Mouse (Mus musculus): ENCODE data around the gene Polr2e. TPM values are rescaled to one million over a fixed set of nuclear protein-coding genes. Genes with fewer than 3 reads are reported as not detected.

The Polr2e gene
- polyA plus RNA-seq, 1 experiment from 2014 or later, result 182 TPM

- no peaks in the 10 kb centered on the region for H3K4me1 ChIP-seq (ENCODE audit: control insufficient read depth, insufficient read depth, low read length)
- H3K27me3 ChIP-seq (ENCODE audit: control insufficient read depth, insufficient read depth, low read length), result no peaks in the 10 kb centered on the region
- no peak overlapping the region for H3K4me3 ChIP-seq (ENCODE audit: low read depth, low read length)
- no peak overlapping the region for H3K9ac ChIP-seq (ENCODE audit: low read depth, low read length)
- no peak overlapping the region for H3K4me2 ChIP-seq
- no peak overlapping the region for H3K27ac ChIP-seq (ENCODE audit: low read depth, low read length)
- 0 out of 2 replicates have a peak, but pooled peaks have one; percentile 13 for ATAC-seq (replicated peaks; ENCODE audit: insufficient number of reproducible peaks, low FRiP score, low TSS enrichment)
- H3K9me3 ChIP-seq (replicated peaks; ENCODE audit: control insufficient read depth, low read length), result no peaks in the 10 kb centered on the region
- H3K36me3 ChIP-seq (ENCODE audit: control insufficient read depth, insufficient read depth, low read length), result no peaks in the 10 kb centered on the region
- 56% methylated on average over 12 of the region's 12 CpGs for WGBS (ENCODE audit: insufficient replicate concordance)
Observed at GRCm38 (mm10) chr10:80025889-80026288, 13.7 kb downstream of the Polr2e start.

GRCm38 (mm10) chr10:80025463-80025862 is 14.1 kb downstream of the Polr2e start:
- no peak overlapping the region for H3K27ac ChIP-seq (ENCODE audit: low read depth, low read length)
- no peaks in the 10 kb centered on the region for H3K27me3 ChIP-seq (ENCODE audit: control insufficient read depth, insufficient read depth, low read length)
- no peaks in the 10 kb centered on the region for H3K36me3 ChIP-seq (ENCODE audit: control insufficient read depth, insufficient read depth, low read length)
- 82% methylated on average over 10 of the region's 10 CpGs for WGBS (ENCODE audit: insufficient replicate concordance)
- no peak for ATAC-seq (replicated peaks; ENCODE audit: insufficient number of reproducible peaks, low FRiP score, low TSS enrichment)
- no peaks in the 10 kb centered on the region for H3K9me3 ChIP-seq (replicated peaks; ENCODE audit: control insufficient read depth, low read length)
- no peak overlapping the region for H3K4me3 ChIP-seq (ENCODE audit: low read depth, low read length)
- 0 out of 2 replicates have a peak, but pooled peaks cover 2% of the 10 kb centered on the region for H3K4me1 ChIP-seq (ENCODE audit: control insufficient read depth, insufficient read depth, low read length)
- no peak overlapping the region for H3K4me2 ChIP-seq
- H3K9ac ChIP-seq (ENCODE audit: low read depth, low read length), result no peak overlapping the region

GRCm38 (mm10) chr10:80025044-80025347 is 14.6 kb downstream of the Polr2e start:
- no peak overlapping the region for H3K27ac ChIP-seq (ENCODE audit: low read depth, low read length)
- 61% methylated on average over 4 of the region's 4 CpGs for WGBS (ENCODE audit: insufficient replicate concordance)
- H3K9me3 ChIP-seq (replicated peaks; ENCODE audit: control insufficient read depth, low read length), result no peaks in the 10 kb centered on the region
- no peak overlapping the region for H3K9ac ChIP-seq (ENCODE audit: low read depth, low read length)
- H3K4me3 ChIP-seq (ENCODE audit: low read depth, low read length), result no peak overlapping the region
- ATAC-seq (replicated peaks; ENCODE audit: insufficient number of reproducible peaks, low FRiP score, low TSS enrichment), result no peak
- peaks cover 6% of the 10 kb centered on the region for H3K4me1 ChIP-seq (ENCODE audit: control insufficient read depth, insufficient read depth, low read length)
- no peaks in the 10 kb centered on the region for H3K36me3 ChIP-seq (ENCODE audit: control insufficient read depth, insufficient read depth, low read length)
- H3K27me3 ChIP-seq (ENCODE audit: control insufficient read depth, insufficient read depth, low read length), result no peaks in the 10 kb centered on the region
- no peak overlapping the region for H3K4me2 ChIP-seq

- Histone ChIP-seq H3K9ac (ENCODE audit: low read depth, low read length) (no peak overlapping the region), H3K4me3 (ENCODE audit: low read depth, low read length) (no peak overlapping the region), H3K4me2 (no peak overlapping the region), H3K36me3 (ENCODE audit: control insufficient read depth, insufficient read depth, low read length) (no peaks in the 10 kb centered on the region), H3K9me3 (replicated peaks; ENCODE audit: control insufficient read depth, low read length) (no peaks in the 10 kb centered on the region), H3K27ac (ENCODE audit: low read depth, low read length) (no peak overlapping the region), H3K4me1 (ENCODE audit: control insufficient read depth, insufficient read depth, low read length) (peaks cover 11% of the 10 kb centered on the region), H3K27me3 (ENCODE audit: control insufficient read depth, insufficient read depth, low read length) (no peaks in the 10 kb centered on the region)
- 75% methylated on average over 15 of the region's 15 CpGs for WGBS (ENCODE audit: insufficient replicate concordance)
- no peak for ATAC-seq (replicated peaks; ENCODE audit: insufficient number of reproducible peaks, low FRiP score, low TSS enrichment)
Observed at GRCm38 (mm10) chr10:80024229-80025043, 15.2 kb downstream of the Polr2e start.

GRCm38 (mm10) chr10:80023758-80024157 is 15.8 kb downstream of the Polr2e start:
- H3K27ac ChIP-seq (ENCODE audit: low read depth, low read length), result no peak overlapping the region
- no peak overlapping the region for H3K4me2 ChIP-seq
- H3K27me3 ChIP-seq (ENCODE audit: control insufficient read depth, insufficient read depth, low read length), result no peaks in the 10 kb centered on the region
- H3K9ac ChIP-seq (ENCODE audit: low read depth, low read length), result no peak overlapping the region
- 80% methylated on average over 5 of the region's 5 CpGs for WGBS (ENCODE audit: insufficient replicate concordance)
- no peaks in the 10 kb centered on the region for H3K36me3 ChIP-seq (ENCODE audit: control insufficient read depth, insufficient read depth, low read length)
- H3K4me3 ChIP-seq (ENCODE audit: low read depth, low read length), result no peak overlapping the region
- H3K4me1 ChIP-seq (ENCODE audit: control insufficient read depth, insufficient read depth, low read length), result peaks cover 18% of the 10 kb centered on the region
- ATAC-seq (replicated peaks; ENCODE audit: insufficient number of reproducible peaks, low FRiP score, low TSS enrichment), result no peak
- H3K9me3 ChIP-seq (replicated peaks; ENCODE audit: control insufficient read depth, low read length), result no peaks in the 10 kb centered on the region

- ATAC-seq (replicated peaks; ENCODE audit: insufficient number of reproducible peaks, low FRiP score, low TSS enrichment), result no peak
- Histone ChIP-seq H3K36me3 (ENCODE audit: control insufficient read depth, insufficient read depth, low read length) (no peaks in the 10 kb centered on the region), H3K4me3 (ENCODE audit: low read depth, low read length) (no peak overlapping the region), H3K9ac (ENCODE audit: low read depth, low read length) (no peak overlapping the region), H3K4me1 (ENCODE audit: control insufficient read depth, insufficient read depth, low read length) (peaks cover 21% of the 10 kb centered on the region), H3K27ac (ENCODE audit: low read depth, low read length) (no peak overlapping the region), H3K9me3 (replicated peaks; ENCODE audit: control insufficient read depth, low read length) (no peaks in the 10 kb centered on the region), H3K4me2 (no peak overlapping the region), H3K27me3 (ENCODE audit: control insufficient read depth, insufficient read depth, low read length) (no peaks in the 10 kb centered on the region)
- 93% methylated on average over 8 of the region's 8 CpGs for WGBS (ENCODE audit: insufficient replicate concordance)
Observed at GRCm38 (mm10) chr10:80022806-80023205, 16.8 kb downstream of the Polr2e start.

- ATAC-seq (replicated peaks; ENCODE audit: insufficient number of reproducible peaks, low FRiP score, low TSS enrichment), result no peak
- no peak overlapping the region for H3K4me3 ChIP-seq (ENCODE audit: low read depth, low read length)
- peaks cover 21% of the 10 kb centered on the region for H3K4me1 ChIP-seq (ENCODE audit: control insufficient read depth, insufficient read depth, low read length)
- no peak overlapping the region for H3K9ac ChIP-seq (ENCODE audit: low read depth, low read length)
- 92% methylated on average over 12 of the region's 12 CpGs for WGBS (ENCODE audit: insufficient replicate concordance)
- H3K36me3 ChIP-seq (ENCODE audit: control insufficient read depth, insufficient read depth, low read length), result no peaks in the 10 kb centered on the region
- no peak overlapping the region for H3K27ac ChIP-seq (ENCODE audit: low read depth, low read length)
- H3K27me3 ChIP-seq (ENCODE audit: control insufficient read depth, insufficient read depth, low read length), result no peaks in the 10 kb centered on the region
- no peaks in the 10 kb centered on the region for H3K9me3 ChIP-seq (replicated peaks; ENCODE audit: control insufficient read depth, low read length)
- H3K4me2 ChIP-seq, result no peak overlapping the region; the same call in 1 of the 2 replicates
Observed at GRCm38 (mm10) chr10:80022164-80022563, 17.4 kb downstream of the Polr2e start.

GRCm38 (mm10) chr10:80021320-80021641 is 18.3 kb downstream of the Polr2e start:
- WGBS (ENCODE audit: insufficient replicate concordance), result 89% methylated on average over 13 of the region's 13 CpGs
- no peak overlapping the region for H3K4me3 ChIP-seq (ENCODE audit: low read depth, low read length)
- no peak overlapping the region for H3K4me2 ChIP-seq
- no peaks in the 10 kb centered on the region for H3K9me3 ChIP-seq (replicated peaks; ENCODE audit: control insufficient read depth, low read length)
- no peaks in the 10 kb centered on the region for H3K36me3 ChIP-seq (ENCODE audit: control insufficient read depth, insufficient read depth, low read length)
- H3K9ac ChIP-seq (ENCODE audit: low read depth, low read length), result no peak overlapping the region
- H3K27me3 ChIP-seq (ENCODE audit: control insufficient read depth, insufficient read depth, low read length), result no peaks in the 10 kb centered on the region
- peaks cover 25% of the 10 kb centered on the region for H3K4me1 ChIP-seq (ENCODE audit: control insufficient read depth, insufficient read depth, low read length)
- no peak overlapping the region for H3K27ac ChIP-seq (ENCODE audit: low read depth, low read length)
- ATAC-seq (replicated peaks; ENCODE audit: insufficient number of reproducible peaks, low FRiP score, low TSS enrichment), result no peak
